Mouse (Mus musculus) heart, embryonic 14.5 days (tissue): ENCODE data around the gene Chst14. TPM values are rescaled to one million over a fixed set of nuclear protein-coding genes. Genes with fewer than 3 reads are reported as not detected.

Experiments
- ATAC-seq: fragments of 200-750 bp; cut with Nextera tagmentation; 2 replicates; pipeline ENCODE4 v1.8.0; 2017; ENCODE audit warnings: low read depth, moderate TSS enrichment; ENCODE audit not compliant: insufficient number of reproducible peaks, insufficient read depth, low FRiP score
- H3K27ac ChIP-seq, 2 experiments: fragments of 200-500 bp in 1 of 2; fragments of 300-500 bp in 1 of 2; sonication (generic) in 1 of 2; replicated peaks in 1 of 2; 2 replicates each; pipeline ENCODE4 v1.5.1; 2012 to 2014; ENCODE audit warnings: low read depth in 2 of 2, low read length in 2 of 2, control low read depth in 1 of 2, mild to moderate bottlenecking in 1 of 2, mixed read lengths in 1 of 2; ENCODE audit not compliant: control insufficient read depth in 1 of 2, insufficient read depth in 1 of 2
- H3K27me3 ChIP-seq: fragments of 300-500 bp; sonication (generic); 2 replicates; pipeline ENCODE4 v1.6.1; 2014; ENCODE audit warnings: mild to moderate bottlenecking, low read length, control low read depth; ENCODE audit not compliant: control insufficient read depth, insufficient read depth
- H3K36me3 ChIP-seq: fragments of 300-500 bp; sonication (generic); 2 replicates; pipeline ENCODE4 v1.6.1; 2014; ENCODE audit warnings: mild to moderate bottlenecking, control low read depth, low read length, mixed read lengths; ENCODE audit not compliant: control insufficient read depth, insufficient read depth
- H3K4me1 ChIP-seq, 2 experiments: fragments of 200-500 bp in 1 of 2; fragments of 300-500 bp in 1 of 2; sonication (generic) in 1 of 2; 2 replicates each; pipeline ENCODE4 v1.6.1; 2012 to 2014; ENCODE audit warnings: low read length in 2 of 2, control low read depth in 1 of 2, mixed read lengths in 1 of 2; ENCODE audit not compliant: control insufficient read depth in 2 of 2, insufficient read depth in 2 of 2
- H3K4me2 ChIP-seq: fragments of 300-500 bp; sonication (generic); 2 replicates; pipeline ENCODE4 v1.6.1; 2014; ENCODE audit warnings: mild to moderate bottlenecking, low read length
- H3K4me3 ChIP-seq, 2 experiments: fragments of 200-500 bp in 1 of 2; fragments of 300-500 bp in 1 of 2; sonication (generic) in 1 of 2; 2 replicates each; pipeline ENCODE4 v1.5.1; 2012 to 2014; ENCODE audit warnings: low read length in 2 of 2, mild to moderate bottlenecking in 2 of 2, control low read depth in 1 of 2, low read depth in 1 of 2, moderate library complexity in 1 of 2; ENCODE audit not compliant: control insufficient read depth in 1 of 2, insufficient read depth in 1 of 2
- H3K9ac ChIP-seq: fragments of 300-500 bp; sonication (generic); 2 replicates; pipeline ENCODE4 v1.6.1; 2014; ENCODE audit warnings: mild to moderate bottlenecking, low read length
- H3K9me3 ChIP-seq: fragments of 300-500 bp; sonication (generic); 2 replicates; pipeline ENCODE4 v1.6.1; 2016; ENCODE audit warnings: low read length, control low read depth; ENCODE audit not compliant: control insufficient read depth
- WGBS: fragments of 180-500 bp; shearing (Covaris S2); extraction: QIAGEN DNeasy Blood & Tissue Kit; methylation state at CpG from one replicate; pipeline ENCODE4 v1.1.7; 2014; 5-methylcytosine and 5-hydroxymethylcytosine counted together
- polyA plus RNA-seq: library from polyadenylated mRNA; unstranded; fragments of >200 nt; fragmentation: Nextera tagmentation; extraction: Ambion mirVana; gene quantifications from 2 replicates; pipeline ENCODE4 v1.2.1, GENCODE M21; 2014

Chst14 gene
- polyA plus RNA-seq, 1 experiment from 2014 or later, result 25.7 TPM

- Histone ChIP-seq H3K9me3 (no peaks in the 10 kb centered on the region), H3K36me3 (no peaks in the 10 kb centered on the region), H3K4me2 (no peak overlapping the region), H3K9ac (no peak overlapping the region), H3K4me1 (no peaks in the 10 kb centered on the region), H3K27ac (no peak overlapping the region), H3K27me3 (no peaks in the 10 kb centered on the region), H3K4me3 (no peak overlapping the region)
- WGBS, result 55% methylated on average over 5 of the region's 5 CpGs
- no peak for ATAC-seq
Measured at GRCm38 (mm10) chr2:118956497-118956896, 30.2 kb downstream of the Chst14 start.

GRCm38 (mm10) chr2:118959644-118960043, 33.3 kb downstream of the Chst14 start:
- Histone ChIP-seq H3K9me3 (no peaks in the 10 kb centered on the region), H3K27ac (no peak overlapping the region), H3K4me2 (no peak overlapping the region), H3K4me1 (peaks cover 0 to 3% of the 10 kb centered on the region in 2 experiments; a peak in 1 of 4 replicates), H3K36me3 (no peaks in the 10 kb centered on the region), H3K4me3 (no peak overlapping the region), H3K27me3 (no peaks in the 10 kb centered on the region), H3K9ac (no peak overlapping the region)
- ATAC-seq, result no peak
- 14% methylated on average over 2 of the region's 2 CpGs for WGBS

- H3K9ac ChIP-seq, result no peak overlapping the region
- H3K9me3 ChIP-seq, result no peaks in the 10 kb centered on the region
- WGBS, result 85% methylated on average over 2 of the region's 2 CpGs
- no peak overlapping the region for H3K27ac ChIP-seq
- ATAC-seq, result no peak
- H3K4me1 ChIP-seq, result peaks cover 0 to 3% of the 10 kb centered on the region in 2 experiments; a peak in 1 of 4 replicates
- no peaks in the 10 kb centered on the region for H3K27me3 ChIP-seq
- H3K36me3 ChIP-seq, result no peaks in the 10 kb centered on the region
- no peak overlapping the region for H3K4me2 ChIP-seq
- H3K4me3 ChIP-seq, result no peak overlapping the region
Measured at GRCm38 (mm10) chr2:118960413-118960812, 34.1 kb downstream of the Chst14 start.

- no peaks in the 10 kb centered on the region for H3K27me3 ChIP-seq
- H3K9me3 ChIP-seq, result no peaks in the 10 kb centered on the region
- H3K27ac ChIP-seq, result no peak overlapping the region
- H3K4me3 ChIP-seq, result no peak overlapping the region
- H3K36me3 ChIP-seq, result no peaks in the 10 kb centered on the region
- peaks cover 0 to 3% of the 10 kb centered on the region in 2 experiments; a peak in 1 of 4 replicates for H3K4me1 ChIP-seq
- WGBS, result 49% methylated on average over 2 of the region's 2 CpGs
- no peak overlapping the region for H3K4me2 ChIP-seq
- ATAC-seq, result no peak
- no peak overlapping the region for H3K9ac ChIP-seq
Measured at GRCm38 (mm10) chr2:118961546-118961945, 35.2 kb downstream of the Chst14 start.

GRCm38 (mm10) chr2:118963007-118963675, 36.8 kb downstream of the Chst14 start:
- H3K27ac ChIP-seq, result no peak overlapping the region
- no peak overlapping the region for H3K4me2 ChIP-seq
- no peaks in the 10 kb centered on the region for H3K9me3 ChIP-seq
- no peak overlapping the region for H3K4me3 ChIP-seq
- H3K4me1 ChIP-seq, result peaks cover 0 to 3% of the 10 kb centered on the region in 2 experiments; a peak in 1 of 4 replicates
- 43% methylated on average over 9 of the region's 9 CpGs for WGBS
- H3K9ac ChIP-seq, result no peak overlapping the region
- no peaks in the 10 kb centered on the region for H3K27me3 ChIP-seq
- H3K36me3 ChIP-seq, result no peaks in the 10 kb centered on the region
- no peak for ATAC-seq

- Histone ChIP-seq H3K27me3 (no peaks in the 10 kb centered on the region), H3K27ac (no peak overlapping the region)
- no peak for ATAC-seq
Measured at GRCm38 (mm10) chr2:118963676-118964012, 37.3 kb downstream of the Chst14 start.

GRCm38 (mm10) chr2:118969585-118970147, 43.4 kb downstream of the Chst14 start:
- H3K36me3 ChIP-seq, result no peaks in the 10 kb centered on the region
- H3K9ac ChIP-seq, result no peak overlapping the region
- H3K4me2 ChIP-seq, result no peak overlapping the region
- H3K4me3 ChIP-seq, result no peak overlapping the region
- peaks cover 11% of the 10 kb centered on the region for H3K27me3 ChIP-seq
- ATAC-seq, result no peak
- no peaks in the 10 kb centered on the region; a peak in 1 of 4 replicates for H3K4me1 ChIP-seq
- no peaks in the 10 kb centered on the region for H3K9me3 ChIP-seq
- 74% methylated on average over 11 of the region's 11 CpGs for WGBS
- no peak overlapping the region for H3K27ac ChIP-seq

More at GRCm38 (mm10) chr2:118963676-118964012, 37.3 kb downstream of the Chst14 start:
- no peaks in the 10 kb centered on the region for H3K36me3 ChIP-seq
- 30% methylated on average over 7 of the region's 7 CpGs for WGBS
- H3K9me3 ChIP-seq, result no peaks in the 10 kb centered on the region
- H3K4me2 ChIP-seq, result no peak overlapping the region
- no peak overlapping the region for H3K9ac ChIP-seq
- no peak overlapping the region for H3K4me3 ChIP-seq
- peaks cover 0 to 3% of the 10 kb centered on the region in 2 experiments; a peak in 1 of 4 replicates for H3K4me1 ChIP-seq
